Mouse (Mus musculus): ENCODE measurements around the gene Alkbh3.
A peak's percentile ranks its signal among the peaks of the same experiment; 100 is the strongest.

The Alkbh3 gene

DNA sequence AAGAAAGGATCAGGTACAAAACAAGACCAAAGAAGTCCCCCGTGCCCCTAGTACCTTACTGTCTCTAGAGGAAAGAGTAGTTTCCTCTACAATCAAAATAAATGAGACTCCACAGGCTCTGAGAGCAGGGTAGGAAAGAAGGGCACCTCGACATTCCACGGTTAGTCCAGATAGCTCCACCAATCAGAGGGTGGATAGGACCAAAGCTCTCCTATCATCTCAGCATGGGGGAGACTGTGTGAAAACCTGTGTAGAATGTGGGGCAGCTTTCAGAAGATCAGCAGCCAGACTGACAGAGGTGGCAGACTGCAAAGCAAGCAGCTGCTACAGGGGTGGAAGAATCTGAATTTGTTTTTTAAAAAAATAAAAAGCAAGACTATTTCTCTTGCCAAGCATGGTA is 17.8 kb downstream of the Alkbh3 start:
- no peak for DNase-seq (ENCODE audit: low read depth, low spot score)

DNA sequence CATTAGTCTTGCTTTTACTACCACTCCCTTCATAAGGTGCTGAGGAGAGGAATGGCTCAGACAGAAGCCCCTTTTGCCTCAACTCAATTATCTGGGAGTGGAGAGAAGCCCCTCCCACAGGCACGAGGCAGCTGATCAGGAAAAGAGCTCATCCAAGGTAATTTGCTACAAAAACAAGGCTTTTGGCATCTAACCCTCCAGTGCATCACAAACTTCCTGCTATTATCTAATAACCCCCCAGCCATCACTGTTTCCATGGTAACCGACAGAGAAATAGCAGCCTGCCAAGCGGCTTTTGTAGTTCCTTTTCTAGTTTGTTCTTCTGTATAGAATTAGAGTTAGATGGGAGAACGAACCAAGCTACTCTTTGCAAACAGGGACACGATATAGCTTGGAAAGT is 18.3 kb downstream of the Alkbh3 start:
- DNase-seq (ENCODE audit: low read depth, low spot score), result no peak

DNA sequence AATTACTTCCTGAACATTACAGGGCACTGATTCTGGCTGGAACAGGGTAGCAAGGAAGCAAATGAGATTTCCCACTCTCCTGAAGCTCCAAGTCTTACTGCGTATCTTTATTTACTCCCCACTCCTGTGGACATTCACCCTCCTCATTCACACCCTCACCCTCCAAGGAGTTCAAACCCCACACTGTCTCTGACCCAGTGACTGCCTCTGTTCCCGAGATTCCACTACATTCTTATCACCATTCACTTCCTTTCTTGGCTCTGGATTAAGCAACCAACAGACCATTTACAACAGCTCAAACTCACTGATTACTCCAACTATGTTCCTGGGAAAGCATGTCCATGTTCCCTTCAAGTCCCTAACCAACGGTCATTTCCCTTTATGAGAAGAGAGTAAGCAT is 19.3 kb downstream of the Alkbh3 start:
- DNase-seq (ENCODE audit: low read depth, low spot score), result no peak

DNA sequence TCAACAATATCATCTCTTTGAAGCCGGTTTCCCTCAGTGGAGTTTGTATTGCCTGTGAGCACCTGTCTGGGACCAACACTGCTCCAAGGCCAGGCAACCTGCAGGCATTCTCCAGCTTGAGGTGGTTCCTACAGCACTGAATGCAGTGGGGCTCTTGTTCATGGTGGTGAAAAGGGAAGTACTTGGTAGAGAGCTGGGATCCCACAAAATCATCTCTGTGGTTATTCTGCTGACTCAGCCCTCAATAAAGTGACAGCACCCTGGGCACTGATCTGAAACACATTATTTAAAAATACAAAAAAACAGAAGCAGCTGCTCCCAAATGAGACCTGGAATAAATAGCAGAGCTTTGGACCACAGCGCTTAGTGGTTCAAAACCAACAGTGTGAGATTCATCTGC is 22.2 kb downstream of the Alkbh3 start:
- DNase-seq (ENCODE audit: low read depth, low spot score), result no peak

DNA sequence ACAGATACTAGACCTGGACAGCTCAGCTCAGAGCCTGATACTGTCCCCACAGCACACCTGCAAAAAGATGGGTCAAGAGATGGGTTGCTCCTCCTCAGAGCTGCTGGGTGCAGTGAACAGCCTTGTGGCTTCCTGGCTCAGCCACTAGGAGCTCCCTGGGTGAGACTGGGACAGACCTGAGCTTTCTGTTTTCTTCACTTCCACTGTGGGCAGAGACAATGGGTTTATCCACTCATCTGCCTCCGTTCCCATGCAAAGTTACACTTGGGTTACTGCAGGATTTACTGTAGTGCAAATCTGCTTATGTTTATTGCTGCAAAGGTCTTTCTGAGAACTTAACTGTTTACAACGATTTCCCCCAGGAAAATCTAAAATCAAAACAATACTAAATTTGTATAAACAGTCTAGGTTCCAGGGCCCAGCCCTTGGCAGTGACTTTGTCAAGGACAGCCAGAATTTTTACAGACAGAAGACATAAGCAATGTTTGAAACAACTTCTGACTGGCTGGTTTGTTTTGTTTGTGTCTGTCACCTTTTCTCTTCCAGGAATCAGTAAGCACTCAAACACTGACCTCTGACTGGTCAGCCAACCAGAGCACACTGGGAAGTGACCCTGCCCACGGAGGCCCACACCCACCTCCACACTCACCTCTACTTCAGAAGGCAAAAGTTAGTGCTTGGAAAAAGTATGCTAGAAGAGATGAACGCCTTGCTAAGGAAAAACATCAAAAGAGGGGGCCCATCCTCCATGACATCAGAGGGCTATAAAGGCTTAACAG is 28.0 kb downstream of the Alkbh3 start:
- no peak for DNase-seq (ENCODE audit: low read depth, low spot score)

DNA sequence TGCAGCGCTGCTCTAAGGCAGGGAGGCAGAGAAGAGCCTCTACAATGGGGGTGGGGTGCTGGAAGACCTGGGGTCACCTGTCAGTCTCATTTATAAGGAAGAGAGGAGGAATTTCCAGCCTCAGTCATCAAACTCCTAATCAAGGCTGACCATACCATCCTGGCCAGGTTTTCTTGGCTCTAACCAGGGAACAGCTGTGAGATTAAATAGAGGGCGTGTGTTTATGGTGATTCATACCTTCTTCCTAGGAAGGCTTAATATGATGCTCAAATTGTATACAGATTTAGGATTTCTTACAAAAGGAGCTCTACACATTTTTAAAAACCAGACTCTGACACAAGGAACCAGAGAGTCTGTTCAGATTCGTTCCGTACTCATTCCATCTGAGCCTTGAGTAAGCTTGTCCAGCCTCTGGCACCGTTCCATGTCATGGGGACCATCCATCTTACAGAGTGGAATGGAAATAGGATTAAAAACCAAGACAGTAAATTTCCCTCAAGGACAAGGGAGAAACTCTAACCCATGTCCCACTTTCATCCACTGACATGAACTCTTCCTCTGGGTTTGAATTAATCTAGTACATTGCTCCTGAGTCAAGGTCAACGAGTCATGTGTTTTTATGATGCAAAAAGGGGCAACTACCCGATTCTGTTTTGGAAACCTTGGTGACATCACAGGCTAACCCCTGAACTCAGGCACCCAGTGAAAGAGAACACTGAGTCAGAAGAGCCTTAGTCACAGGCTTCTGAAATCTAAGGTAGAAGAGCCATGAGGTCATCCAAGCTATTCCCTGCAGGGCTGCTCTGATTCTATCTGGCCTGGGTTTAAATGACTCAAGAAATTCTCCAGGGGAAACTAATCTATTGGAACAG is 31.1 kb downstream of the Alkbh3 start:
- no peak for DNase-seq (ENCODE audit: low read depth, low spot score)

DNA sequence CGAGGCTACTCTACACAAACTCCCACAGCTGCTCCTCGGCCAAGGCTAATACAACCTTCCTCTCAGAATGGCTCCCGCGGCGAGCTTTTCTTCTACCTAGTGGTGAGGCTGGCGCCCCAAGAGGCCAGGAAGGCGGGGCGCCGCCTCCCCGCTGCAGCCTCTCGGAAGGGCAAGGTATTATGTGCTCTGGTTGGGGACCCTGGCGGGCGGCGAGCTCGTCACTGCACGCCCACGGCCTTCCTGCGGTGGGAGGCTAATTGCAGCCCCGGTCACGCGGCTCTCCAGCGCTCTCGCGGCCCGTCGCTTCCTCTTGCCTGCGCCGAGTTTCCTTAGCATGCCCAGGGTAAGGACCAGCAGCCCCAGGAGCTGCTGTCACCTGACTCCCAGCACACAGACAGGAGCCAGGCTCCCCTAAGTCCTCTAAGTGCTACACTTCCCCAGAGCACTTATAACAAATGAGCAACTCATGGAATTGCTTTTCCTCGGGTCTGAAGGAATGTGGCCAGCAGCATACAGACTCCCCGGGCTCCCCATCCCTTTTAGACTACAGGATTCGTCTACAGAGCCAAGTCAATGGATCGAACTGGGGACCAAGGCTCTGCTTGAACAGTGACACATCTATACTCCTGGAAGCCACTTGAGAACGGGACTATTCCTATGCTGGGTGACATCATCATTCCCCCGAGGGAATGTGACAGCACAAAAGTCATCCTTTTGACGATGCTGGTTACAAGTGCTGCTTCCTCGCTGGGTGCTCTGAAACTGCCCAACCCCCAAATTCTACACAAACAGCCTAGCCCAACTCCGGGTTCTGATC is 34.0 kb downstream of the Alkbh3 start:
- DNase-seq (ENCODE audit: low read depth, low spot score), result peak; percentile 50

DNA sequence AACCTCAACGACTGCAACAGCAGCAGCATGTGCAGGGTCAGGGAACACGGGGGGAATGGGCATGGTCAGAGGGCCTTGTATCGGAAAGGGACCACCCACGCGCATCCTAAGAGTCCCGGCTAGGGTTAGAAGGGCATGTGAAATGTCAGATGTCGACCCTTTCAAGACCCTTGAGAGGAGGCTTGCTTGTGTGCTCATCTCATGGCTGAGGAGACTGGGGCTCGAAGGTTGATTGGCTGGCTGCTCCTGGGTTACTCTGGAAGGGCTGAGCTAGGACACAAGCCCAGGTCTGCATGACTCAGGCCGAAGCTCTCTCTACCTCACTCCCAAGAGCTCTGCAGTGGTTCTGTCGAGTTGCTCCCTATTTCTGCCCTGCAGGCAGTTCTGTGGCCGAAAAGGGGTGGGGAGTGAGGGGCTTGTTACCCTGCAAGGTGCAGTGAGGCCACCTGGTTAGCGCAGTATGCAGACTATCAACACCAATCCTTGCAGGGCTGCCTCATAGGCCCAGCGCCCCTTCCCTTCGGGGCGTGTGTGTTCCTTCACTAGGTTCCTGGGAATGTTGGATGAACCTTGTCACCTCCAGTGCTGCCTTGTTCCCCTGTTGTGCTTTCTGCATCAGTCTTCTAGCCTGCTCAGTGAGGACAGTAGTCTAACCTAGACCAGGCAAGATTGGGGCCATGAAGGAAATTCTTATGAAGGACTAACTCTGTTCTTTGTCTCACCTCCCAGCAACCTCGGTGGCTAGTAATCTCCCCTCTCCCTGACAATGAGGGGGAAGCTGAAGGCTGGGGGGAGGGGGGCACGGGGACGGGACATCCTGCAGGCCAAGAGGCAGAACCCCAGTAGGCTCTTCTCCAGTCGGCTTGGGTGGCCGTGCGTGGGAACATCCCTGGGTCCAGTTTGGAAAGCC is 34.8 kb downstream of the Alkbh3 start:
- DNase-seq (ENCODE audit: low read depth, low spot score), result no peak

DNA sequence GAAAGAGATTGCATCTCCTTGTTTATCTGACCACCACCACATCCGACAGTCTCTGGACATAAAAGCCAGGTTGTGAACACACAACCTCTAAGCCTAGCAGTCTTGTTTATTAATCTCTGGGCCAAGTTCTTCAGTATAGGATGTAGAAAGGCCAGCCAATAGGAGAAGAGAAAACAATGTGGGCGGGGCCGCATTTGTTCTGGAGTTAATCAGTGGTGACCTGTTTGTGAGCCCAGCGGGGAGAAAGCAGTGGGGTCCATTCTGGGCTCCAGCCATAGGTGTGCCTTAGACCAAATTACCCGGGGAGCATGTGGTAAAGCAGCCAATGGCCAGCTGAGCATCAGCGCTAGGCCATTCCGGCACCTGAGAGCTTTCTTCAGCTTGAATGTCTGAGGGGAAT is 35.6 kb downstream of the Alkbh3 start:
- no peak for DNase-seq (ENCODE audit: low read depth, low spot score)

DNA sequence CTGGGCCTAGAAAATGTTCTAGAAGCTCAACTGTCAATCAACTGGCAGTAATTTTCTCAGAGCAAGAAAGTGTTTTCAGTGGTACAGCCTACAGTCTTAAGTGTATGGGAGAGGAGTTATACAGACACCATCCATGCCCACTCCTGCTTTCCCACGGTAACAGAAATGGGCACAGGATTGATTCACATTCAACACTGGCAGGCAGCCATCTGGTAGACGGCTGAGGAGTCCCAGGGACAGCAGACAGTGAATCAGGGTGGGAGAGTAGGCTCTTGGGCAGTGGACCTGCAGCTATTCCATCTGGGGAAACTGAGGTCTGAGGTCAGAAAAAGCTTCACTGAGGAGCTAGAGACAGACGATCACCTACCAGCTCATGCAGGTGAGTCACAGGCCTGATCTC is 39.0 kb downstream of the Alkbh3 start:
- DNase-seq (ENCODE audit: low read depth, low spot score), result no peak

DNA sequence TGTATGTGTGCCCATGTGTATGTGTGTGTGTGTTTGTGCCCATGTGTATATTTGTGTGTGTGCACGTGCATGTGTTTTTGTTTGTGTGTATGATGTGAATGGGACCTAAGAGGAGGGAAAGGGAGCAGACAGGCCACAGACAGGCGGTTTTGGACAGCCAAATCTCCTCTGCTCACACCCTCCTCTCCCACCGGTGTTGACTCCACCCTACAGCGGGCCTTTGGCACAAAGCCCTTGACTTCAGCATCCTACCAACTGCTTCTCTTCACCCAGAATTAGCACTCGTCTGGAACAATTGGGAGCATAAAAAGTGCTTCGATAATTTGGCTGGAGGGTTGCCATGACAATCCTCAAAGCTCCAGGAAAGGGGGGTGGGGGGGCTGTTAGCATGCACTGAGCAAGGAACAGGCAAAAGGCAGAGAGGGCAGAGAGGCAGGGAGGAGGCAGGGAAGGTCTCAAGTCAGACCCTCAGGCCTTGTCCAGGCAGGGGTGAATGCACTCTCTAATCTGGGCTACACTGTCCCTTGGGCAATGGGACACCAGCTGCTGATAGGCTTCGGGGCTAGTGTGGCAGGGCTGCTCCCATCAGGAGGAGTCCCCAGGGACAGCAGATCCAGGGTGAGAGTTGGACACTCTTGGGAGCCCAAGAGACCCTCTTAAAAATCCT is 46.0 kb downstream of the Alkbh3 start:
- no peak for DNase-seq (ENCODE audit: low read depth, low spot score)

DNA sequence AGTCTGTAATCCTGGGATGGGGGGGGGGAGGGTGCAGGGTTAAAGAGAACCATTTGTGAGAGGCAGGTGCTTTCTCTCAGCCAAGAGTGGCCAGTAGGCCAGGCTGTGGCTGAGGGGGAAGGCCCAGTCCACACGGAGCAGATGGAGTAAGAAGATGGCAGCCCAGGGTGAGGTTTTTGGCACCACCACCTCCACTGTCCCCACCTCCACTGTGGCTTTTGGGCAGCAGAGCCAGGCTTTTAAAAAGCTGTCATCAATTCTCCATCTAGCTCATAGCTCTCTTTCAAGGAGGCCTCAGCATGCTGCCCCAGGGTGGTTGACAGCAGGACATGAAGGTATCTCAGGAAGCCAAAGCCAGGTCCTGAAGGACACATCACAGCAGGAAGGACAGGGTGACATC is 46.8 kb downstream of the Alkbh3 start:
- DNase-seq (ENCODE audit: low read depth, low spot score), result no peak

DNA sequence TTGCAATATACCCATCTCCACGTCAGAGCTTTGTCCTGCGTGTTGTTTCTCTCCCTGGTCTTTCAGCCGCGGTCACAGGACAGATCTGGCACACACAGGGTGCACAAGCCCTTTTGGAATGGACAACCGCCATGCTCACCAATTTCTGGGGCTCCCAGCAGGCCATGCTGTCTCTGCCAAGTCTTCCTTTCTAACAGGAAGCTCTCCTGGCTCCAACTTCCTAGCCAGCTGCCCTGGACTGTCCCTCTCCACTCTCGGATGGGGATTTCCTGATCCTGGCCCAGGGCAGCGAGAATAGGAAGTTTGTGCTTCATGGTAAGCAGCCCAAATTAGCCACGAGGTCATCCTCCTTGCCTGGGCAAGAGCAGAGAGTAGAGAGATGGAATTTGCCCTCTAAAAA is 48.9 kb downstream of the Alkbh3 start:
- no peak for DNase-seq (ENCODE audit: low read depth, low spot score)

DNA sequence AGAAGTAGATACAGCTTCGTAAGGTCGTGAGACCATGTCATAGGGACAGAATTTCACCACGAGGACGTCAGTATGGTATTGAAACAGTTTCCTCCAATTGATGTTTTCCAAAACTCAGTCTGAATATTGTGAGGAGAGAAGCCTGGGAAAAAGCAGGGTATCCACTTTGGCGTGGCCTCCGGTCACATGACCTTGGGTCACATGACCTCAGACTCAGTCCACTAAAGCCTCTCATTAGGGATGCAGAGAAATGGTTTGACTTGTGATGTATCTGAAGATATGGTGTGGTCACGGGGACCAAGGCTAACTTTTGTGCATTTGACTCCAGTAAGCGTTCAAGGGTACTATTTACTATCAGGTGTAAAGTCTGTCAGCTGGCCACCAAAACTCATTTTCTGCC is 51.3 kb downstream of the Alkbh3 start:
- no peak for DNase-seq (ENCODE audit: low read depth, low spot score)

DNA sequence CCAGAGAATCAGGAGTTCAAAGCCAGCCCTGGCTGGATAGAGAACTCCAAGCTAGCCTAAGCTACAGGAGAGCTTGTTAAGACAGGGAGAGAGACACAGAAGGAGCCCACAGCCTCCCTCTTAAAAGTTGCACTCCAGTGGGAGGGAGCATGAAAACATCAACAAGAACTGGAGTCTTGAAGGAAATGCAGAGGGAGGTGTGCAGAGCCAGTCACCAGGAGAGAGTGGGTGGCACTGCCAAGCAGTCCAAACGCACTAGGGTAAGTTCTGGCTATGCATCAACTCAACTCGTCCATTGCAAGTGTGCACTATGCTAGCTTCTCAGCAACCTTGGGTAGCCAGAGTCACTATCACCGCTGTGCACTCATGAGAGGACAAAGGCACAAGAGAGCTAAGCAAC is 52.4 kb downstream of the Alkbh3 start:
- DNase-seq (ENCODE audit: low read depth, low spot score), result no peak

DNA sequence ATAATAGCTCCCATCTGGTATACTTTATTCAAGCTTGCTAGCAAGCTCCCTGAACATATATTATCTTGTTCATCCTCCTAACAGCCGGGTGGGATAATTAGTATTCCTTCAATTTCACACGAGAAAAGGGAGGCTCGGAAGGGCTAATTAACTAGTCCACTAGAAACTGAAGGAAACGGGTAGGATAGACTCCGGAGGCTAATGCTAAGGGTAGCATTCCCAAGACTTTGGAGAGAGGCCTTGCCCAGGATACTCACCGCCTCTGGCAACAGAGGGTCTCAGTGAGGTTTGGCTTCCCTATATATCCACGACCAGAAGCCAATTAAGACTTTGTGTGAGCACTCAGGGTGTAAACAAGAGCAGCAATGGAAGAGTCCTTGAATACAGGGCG is 52.8 kb downstream of the Alkbh3 start:
- DNase-seq (ENCODE audit: low read depth, low spot score), result no peak

DNA sequence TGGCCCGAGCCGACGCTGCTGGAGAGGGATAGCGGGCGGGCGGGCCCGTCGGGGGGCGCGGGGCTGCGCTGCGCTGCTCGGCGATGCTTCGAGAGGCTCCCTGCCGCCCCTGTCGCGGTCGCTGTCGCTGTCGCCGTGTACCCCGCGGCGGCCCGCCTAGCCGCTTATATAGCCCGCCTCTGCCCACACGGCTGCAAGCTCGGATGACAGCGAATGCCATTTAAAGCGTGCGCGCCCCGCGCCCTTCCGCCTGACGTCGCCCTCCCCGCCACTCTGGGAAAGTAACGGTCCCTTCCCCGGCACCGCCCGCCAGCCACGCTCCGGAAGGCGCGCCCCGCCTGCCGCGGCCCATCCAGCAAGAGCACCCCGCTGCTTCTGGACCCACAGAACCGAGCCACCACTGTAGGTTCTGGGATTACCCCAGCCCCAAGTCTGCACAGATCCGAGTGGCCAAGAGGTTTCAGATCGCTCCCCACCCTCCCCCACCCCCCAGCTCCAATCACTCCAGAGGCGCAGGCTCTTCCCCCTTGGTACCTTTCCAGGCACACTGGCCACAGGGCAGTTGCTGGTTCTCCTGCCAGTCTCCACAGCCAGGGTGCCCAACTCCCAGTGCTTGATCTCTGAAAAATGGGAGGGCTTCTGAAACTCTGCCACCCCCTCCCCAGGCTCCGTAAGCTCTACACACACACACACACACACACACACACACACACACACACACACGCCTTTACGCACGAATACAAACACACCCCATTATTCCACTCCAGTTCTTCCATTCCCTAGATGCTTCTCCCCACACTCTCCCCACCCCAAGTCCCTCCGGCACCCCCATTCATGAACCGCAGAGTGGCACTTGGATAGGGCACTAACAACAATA is 53.5 kb downstream of the Alkbh3 start, which contains the start of gene Gm13889:
Gene Gm13889 (minus strand): TSS at position 294 of the 877 bp plus-strand sequence.
- no peak for DNase-seq (ENCODE audit: low read depth, low spot score)

DNA sequence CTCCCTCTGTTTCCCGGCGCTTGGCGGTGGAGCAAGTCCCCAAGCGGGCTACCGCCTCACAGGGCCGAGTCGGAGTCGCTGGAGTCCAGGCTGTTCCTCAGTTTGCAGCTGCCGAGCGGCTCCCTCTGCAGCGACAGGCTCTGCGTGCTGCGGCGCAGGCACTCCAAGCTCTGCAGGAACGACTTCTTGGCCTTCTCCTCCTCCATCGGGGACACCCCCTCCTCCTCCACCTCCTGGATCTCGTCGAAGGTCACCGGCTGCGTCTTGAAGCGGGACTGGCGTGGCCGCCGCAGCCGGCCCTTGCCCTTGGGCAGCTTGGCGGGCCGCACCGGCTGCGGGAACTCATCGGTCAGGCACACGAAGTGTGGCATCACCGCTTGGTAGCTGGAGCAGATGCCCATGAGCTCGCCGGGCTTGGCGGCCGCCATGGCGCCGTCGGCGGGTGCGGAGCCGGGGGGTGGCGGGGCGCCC is 54.2 kb downstream of the Alkbh3 start:
- DNase-seq (ENCODE audit: low read depth, low spot score), result no peak

DNA sequence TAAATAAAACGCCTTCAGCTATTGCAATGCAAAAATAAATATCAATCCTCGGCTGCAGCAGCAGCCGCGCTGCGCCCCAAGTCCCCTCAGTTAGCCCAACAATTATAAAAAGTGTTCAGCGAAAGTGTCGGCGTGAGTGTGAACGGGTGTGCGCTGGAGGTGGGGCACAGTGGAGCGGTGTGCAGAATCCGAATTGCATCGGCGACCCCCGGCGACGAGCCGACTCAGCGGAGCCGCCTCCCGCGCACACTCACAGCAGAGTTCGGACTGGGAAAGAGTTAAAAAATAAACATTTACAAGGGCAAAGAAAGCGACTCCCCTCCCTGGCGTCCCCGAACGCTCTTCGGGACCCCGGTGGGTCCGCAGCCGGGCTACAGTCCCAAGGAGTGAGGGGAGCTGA is 54.7 kb downstream of the Alkbh3 start:
- DNase-seq (ENCODE audit: low read depth, low spot score), result no peak

All from A20 (cell line).